Mouse (Mus musculus): Measurements from ENCODE around the gene Sptb.

Sptb gene

DNA sequence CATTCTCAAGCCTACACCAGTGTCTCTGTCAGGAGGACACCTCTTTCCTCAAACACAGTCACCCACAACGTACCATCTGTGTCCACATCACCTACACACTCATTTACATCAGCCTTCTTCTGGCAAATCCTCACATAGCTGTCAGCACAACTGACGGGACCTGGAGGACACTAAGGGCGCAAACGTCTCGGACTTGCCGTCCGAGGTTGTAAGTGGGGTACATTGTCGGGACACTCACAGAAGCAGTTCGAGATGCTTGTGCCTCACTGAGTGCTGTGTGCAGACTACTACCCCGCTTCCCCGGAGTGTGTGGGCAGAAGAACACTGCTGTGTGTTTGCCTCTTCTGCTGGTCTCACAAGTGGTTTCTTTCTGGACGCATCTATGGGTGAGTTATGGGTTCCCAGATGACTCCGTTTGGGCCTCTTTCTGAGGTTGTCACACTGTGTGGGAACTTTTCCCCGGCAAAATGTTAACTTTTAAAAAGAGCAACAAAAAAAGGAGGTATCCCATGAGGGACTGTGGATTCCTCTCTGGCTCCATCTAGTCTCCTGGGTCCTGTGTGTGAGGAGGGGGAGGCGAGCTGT lies 164.5 kb downstream of the Sptb start:
- DNase-seq (ENCODE audit: inconsistent ontology term) = no peak

DNA sequence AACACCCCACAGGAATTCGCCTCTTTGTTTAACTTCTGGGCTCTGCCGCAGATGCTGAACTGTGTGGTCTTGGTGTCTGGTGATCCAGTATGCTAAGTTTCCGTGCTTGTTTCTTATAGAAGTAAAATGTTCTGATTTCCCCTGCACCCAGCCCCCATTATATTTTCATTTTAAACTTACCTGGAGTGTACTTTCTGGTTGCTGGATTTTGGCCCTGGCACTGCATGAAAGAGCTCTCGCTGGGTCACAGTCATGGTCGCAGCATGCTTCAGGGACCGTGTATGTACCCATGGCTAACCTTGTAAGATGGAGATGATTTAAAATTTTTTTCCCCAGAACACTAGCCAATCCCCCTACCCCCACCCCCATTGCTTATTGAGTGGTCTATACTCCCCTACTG lies 168.5 kb downstream of the Sptb start:
- no peak for DNase-seq (ENCODE audit: inconsistent ontology term)

DNA sequence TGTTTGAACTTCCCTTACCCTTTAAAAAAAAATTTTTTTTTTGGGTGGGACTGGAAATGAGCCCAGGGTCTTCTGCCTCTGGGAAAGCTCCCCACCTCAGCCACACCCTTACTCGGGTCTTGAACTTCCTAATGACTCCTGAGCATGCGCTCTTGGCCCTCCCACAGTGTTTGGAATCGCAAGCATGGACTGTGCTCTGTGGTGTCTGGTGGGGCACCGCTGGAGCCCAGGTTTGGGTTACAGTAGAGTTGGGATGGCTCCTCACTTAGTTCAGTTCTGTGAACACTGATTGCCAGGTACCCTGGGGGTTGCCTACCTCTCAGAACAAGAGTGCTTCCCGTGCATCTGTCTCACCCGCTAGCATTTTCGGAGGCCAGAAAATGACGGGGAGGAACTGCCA lies 168.9 kb downstream of the Sptb start:
- peak; percentile 70 for DNase-seq (ENCODE audit: inconsistent ontology term)

DNA sequence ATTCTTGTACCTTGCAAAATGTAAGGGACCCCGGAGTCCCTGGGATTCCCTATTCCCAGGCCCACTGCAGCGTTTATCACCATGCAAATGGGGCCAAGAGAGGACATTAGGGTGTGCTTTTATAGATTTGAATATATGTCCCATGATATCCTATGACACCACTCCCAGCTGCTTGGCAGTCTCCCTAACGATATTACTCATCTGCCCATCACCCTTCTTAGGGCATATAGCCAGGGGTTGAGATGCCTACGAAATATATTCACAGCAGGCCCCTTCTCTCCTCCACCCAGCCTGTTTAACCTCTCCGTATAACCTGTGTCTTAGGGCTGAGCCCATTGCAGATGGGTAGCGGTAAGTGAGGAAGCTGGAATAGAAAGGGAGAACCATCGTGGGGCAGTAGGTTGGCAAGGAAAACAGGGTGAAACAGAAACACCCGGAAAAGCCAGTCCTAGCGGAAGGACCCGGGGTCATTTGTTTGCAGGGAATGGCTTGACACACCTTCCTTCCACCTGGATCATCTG lies 169.6 kb downstream of the Sptb start:
- DNase-seq (ENCODE audit: inconsistent ontology term) = no peak

DNA sequence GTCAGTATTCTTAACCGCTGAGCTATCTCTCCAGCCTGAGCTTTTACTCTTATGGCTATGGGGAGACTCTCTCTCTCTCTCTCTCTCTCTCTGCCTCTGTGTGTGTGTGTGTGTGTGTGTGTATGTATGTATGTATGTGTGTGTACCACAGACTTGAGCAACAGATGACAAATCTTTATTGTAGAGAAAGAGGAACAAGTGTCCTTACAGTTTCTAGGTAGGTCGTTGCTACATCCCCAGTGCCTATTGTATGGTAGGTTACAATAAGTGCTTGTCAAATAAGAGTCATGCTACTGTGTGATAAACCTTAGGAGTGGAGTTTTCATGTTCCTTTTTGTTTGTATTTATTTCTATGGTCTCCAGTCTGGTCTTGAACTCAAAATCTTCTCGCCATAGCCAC lies 170.2 kb downstream of the Sptb start:
- DNase-seq (ENCODE audit: inconsistent ontology term) = no peak

DNA sequence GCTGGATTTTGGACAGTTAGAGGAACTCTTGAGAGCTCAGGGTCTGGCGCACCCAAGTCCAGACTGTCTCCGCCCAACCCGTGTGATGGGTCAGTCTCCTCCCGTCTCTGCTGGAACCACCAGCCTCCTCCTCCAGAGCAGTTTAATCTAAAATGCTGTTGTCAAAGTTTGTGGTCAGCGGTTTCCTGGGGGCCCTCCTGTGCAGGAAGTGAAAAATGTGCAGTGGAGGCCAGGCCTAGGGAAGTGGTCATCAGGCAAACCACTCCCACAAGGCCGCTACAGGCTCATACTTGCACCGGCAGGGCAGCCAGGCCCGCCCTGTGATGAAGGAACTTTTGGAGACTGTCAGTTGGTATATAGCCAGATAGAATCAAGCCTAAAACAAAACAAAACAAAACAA lies 172.9 kb downstream of the Sptb start:
- DNase-seq (ENCODE audit: inconsistent ontology term) = no peak

DNA sequence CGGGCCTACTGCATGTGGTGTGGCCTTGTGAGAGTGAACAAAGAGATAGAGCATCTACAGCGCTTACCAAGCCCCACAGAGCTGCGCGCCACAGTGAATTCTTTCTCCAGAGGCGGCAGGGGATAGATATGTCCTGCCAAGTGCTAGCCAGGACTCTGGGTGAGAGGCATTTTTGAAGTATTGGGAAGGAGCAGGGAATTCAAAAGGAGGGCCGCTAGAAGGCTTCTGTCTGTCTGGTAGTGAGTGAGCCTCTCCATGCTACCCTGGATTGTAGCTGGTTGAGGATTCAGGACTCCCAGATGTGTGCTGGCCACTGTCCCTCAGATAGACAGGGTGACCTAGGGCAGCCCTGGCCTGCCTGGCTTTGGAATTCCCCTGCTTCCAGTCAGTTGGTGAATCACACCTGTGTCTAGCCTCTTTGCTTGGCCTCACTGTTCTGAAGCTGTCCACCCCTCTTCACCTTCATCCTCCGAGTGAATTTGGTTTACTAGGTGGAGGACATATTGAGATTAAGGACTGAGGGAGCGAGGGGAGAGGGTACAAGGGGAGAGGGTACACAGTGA lies 173.7 kb downstream of the Sptb start:
- no peak for DNase-seq (ENCODE audit: inconsistent ontology term)

DNA sequence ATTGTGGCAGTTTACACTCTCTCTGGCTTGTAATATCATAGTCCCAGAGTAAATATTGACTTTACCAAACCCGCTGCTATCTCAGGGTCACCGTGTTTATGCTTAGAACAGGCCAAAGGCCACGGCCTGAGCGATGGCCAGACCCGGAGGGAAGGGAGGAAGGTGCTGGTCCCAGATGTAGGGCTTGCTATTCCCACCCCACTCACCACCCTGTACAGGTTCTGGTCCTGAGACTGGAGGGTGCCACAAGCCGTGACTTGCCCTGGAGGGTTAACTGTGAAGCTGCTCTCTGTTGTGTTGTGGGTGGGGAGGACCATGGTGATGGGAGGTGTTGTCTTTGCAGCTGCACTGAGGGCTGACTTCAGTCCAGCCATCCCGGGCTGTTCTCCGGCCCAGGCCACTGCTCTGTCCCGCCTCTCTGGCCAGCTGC lies 174.9 kb downstream of the Sptb start:
- no peak for DNase-seq (ENCODE audit: inconsistent ontology term)

DNA sequence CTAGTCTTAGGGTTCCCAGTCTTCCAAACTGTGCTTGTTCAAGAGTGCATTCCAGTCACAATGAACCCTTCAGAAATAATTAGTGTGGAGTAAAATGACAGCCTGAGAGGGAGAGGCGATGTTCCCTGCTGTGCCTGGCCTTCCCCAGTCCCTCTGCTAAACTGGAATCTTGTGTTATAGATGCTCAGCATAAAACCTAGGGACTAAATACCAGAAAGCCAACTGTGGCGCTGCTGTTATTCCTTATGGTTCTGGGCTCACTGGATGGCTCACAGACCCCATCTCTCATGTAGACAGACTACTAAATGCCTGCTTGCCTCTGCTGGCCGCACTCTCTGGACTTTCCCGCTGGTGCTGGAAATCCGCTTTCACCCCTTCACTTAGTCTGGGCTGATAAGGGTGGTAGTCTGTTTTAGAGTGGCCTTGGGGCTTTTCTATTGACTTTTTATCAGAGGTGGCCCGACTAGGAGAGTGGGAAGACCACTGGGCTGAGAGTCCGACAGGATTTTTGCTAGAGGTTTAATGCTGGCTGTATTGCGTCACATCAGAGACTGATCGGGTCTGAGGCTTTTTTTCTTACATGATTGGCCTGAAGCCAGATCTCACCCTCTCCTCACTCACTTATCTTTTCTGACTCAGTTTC lies 175.6 kb downstream of the Sptb start:
- peak; percentile 77 for DNase-seq (ENCODE audit: inconsistent ontology term)

DNA sequence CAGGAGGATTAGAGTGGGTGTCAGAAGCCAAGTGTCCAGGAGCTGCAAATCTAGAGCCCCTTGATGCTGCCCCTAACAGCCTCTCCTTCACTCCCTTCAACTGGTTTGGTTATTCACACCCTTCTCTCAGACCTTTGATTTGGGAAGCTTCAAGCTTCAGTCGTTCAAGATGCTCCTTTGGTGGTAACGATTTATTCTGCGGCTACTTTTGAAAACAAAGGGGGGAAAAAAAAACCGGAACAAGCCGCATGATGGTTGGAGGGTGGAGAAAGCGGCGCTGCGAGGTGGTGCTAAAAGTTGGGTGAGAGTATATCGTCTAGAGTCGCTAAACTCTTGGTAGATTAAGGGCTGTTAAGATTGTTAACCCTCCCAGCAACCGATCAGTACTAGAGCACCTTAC lies 176.1 kb downstream of the Sptb start:
- no peak for DNase-seq (ENCODE audit: inconsistent ontology term)

DNA sequence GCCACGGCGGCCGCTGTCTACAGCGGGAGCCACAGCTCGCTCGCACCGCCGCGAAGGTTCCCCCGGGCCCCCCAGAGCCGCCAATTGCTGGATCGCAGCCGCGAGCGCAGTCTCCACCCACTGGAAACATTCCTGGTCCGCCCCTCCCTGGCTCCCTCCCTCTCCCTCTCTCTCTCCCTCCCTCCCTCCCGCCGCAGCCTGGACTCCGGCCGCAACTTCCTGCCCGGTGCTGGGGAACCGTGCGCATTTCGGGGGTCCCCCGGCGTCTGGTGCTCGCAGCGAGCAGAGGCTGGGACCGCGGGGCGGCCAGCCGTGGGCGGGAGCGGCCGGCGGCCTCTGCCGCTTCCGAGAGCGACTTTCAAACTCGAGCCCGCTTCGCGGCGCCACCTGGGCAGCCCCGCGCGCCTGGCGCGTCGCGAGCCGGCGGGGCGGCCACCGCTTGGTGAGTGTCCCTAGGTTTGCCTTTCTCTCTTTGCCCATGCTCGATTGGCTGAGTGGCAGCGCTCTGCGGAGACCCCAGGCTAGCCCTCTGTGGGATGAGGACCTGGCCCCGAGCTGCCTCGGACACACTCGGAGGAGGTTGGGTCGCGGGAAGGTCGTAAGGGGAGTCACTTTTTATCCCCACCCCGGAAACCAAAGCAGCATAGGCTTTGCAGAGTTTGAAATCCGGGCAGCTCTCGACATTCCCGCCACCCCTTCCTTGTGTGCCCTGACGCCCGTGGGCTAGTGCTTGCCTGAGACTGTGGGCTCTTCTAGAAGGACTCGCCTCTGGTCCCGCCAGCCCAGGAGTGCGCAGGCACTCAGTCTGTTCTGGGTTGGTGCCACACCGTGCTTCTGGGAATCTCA lies 176.7 kb downstream of the Sptb start:
- peak; percentile 92 for DNase-seq (ENCODE audit: inconsistent ontology term)

DNA sequence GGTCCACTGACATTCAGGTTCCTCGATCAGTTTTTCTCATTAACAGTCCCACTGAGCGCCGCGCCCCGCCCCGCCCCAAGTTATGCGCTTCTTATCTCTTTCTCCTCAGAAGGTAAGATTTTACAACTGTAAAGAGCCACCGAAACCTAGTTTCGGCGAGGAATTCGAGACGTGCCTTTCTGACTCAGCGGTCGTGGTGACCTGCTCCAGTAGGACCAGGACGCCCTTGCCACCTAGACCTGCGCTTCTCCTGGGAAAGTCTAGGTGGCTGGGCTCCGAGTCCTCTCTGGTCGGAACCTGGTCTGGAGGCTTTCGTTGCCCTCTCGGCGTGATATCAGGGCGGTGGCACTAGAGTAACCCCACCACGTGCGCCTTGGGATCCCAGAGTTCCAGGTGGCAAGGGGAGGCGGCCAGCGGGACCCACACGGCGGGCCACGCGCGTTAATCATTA lies 177.4 kb downstream of the Sptb start:
- no peak for DNase-seq (ENCODE audit: inconsistent ontology term)

DNA sequence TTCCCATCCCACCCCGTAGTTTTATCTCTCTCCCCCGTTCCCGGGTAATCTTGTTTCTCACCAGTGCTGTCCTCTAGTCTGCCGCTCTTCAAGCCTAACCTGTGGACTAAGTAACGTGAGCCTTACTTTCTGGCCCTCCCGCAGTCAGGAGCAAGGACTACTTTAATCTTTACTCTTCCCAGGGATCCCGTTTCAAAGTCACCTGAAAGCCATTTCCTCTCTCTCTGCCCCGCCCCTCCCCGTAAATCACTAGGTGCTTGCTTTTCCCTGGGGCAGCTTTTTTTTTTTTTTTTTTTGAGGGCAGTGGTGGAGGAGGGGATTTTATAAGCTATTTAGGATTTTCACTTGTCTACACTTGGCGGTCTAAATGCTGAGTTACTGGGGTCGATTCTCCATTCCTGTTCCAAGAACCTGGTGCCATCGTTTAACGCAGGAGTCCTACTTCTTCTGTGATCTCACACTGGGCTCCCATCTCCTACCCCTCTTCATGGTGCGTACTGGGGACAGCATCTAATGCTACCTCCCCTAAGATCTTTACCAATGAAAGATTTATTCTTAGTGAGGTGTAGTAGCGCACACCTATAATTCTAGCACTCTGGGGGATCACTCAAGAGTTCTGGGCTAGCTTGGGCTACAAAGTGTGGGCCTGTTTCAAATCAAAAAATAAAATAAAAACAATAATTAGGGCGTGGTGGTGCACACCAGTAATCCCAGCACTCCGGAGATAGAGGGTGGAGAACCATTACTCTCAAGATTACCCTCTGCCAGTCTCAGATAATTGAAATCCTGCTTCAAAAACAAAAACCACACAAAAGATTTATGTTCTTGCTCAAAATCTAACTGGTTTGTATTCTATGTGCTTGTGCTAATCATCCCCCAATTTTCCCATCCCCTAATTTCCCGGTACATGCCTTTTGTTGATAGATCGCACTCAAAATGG lies 178.1 kb downstream of the Sptb start:
- no peak for DNase-seq (ENCODE audit: inconsistent ontology term)

DNA sequence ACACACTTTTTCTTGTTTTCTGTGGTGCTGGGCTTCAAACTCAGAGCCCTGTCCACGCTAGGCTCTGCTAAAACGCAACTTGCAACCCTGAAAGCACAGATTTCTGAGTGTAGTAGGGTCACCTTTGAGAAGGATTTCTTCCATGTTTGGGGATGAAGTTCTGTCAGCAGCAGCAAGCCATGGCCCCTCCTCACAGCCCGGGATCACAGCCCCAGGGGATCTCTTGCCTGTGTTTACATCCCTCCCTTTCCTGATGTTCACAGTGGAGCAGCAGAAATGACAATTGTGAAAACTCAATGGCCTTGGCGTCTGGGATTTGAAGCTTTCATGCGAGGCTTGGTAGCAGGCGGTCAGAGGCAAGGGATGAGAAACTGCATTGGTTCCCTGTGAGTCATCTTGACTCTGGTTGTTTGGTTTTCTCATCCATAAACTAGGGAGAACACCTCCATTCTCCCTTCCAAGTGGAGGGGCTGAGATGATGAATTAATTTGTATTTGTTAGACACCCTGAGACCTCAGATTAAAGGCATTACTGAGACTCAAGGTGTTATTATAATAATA lies 179.7 kb downstream of the Sptb start, which contains the start of gene Plekhg3:
Gene Plekhg3, plus strand, starts transcription at position 312 of the 560 bp plus-strand sequence.
- DNase-seq (ENCODE audit: inconsistent ontology term) = peak; percentile 52

All from Muller cell, postnatal 12 days (primary cell).